Mouse (Mus musculus) CH12.LX (cell line): ENCODE measurements around the gene Slc22a13.

ENCODE experiments used
- GABPA ChIP-seq: IDR thresholded peaks from 2 replicates; pipeline ENCODE4 v1.6.1; 2012; ENCODE audit warnings: low read depth, low read length, improper control_type of control experiment, inconsistent platforms; ENCODE audit not compliant: insufficient replicate concordance
- NRF1 ChIP-seq: IDR thresholded peaks from 2 replicates; pipeline ENCODE4 v1.6.1; 2014; ENCODE audit warnings: low read depth, mild to moderate bottlenecking, inconsistent platforms, low read length, improper control_type of control experiment, moderate library complexity
- POLR2A ChIP-seq: IDR thresholded peaks from 2 replicates; pipeline ENCODE4 v1.6.1; 2011; ENCODE audit warnings: low read depth, mild to moderate bottlenecking, improper control_type of control experiment, low read length

DNA sequence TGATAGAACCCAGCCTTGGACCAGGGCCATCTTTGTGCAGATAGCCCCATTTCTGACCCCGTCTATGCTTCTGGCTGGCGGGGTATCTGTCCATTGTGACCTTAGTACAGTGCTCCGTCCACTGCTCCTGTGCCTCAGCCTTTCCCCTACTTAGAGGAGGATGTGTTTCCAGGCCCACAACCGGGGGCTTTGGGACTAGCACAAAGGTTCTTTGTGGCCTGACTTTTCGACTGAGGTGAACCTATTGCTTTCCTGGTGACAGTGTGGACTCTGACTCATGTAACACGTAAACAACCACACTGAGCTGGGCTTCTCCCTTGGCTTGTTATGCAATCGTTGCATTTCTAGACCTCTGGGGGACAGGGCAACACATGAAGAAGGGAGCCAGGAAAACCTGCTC is 44.2 kb downstream of the Slc22a13 start:
- TF ChIP-seq POLR2A (no peak), NRF1 (no peak), GABPA (no peak)
